Mouse (Mus musculus) NIH3T3 (cell line): ENCODE data around the gene Mrps7.

Source experiments
- DNase-seq: peaks from one replicate; pipeline ENCODE4 v3.0.0-alpha.2; 2012; ENCODE audit warnings: low read depth

Gene Mrps7

DNA sequence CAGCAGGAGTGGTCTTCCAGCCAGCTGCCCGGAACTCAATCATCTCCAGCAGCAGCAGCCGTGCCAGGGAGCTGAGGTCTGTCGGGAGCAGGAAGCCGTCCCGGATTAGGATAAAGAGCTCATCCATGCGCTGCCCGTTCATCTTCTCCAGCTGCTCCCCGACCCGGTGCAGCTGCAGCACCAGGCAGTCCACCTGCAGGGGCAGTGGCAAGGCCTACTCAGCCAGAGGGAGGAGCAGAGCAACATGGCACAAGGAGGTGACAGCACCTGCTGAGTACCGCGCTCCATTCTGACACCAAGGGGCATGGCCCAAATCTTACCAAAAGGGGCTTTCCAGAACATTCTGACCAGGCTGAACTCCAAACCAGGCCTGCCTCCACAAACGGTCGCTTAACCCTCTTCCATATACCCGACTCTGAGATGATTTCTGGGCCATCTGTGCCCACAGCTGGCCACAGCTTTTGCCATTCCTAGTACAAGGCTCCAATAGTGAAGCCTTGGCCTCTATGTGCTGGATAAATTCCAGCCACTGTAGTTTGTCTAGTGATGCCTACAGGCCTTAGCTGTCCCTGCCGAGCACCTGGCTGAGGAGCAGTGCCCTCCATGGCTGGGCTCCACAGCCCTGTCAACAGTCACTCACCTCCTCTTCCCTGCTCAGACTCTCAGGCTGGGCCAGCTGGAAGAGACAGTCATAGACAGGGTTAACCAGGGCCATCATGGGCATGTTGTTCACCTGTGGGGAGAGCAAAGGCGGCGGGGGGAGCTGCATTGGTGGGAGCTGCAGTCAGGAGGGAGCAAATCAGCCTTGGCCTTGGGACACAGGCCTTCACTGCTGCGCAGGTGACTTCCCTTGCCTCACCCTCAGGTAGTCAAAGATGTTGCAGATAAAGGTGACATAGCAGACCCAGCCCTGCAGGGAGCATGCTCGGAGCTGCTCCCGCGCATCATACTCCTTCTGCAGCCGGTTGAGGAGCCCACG is 5.0 kb downstream of the Mrps7 start:
- no peak for DNase-seq

DNA sequence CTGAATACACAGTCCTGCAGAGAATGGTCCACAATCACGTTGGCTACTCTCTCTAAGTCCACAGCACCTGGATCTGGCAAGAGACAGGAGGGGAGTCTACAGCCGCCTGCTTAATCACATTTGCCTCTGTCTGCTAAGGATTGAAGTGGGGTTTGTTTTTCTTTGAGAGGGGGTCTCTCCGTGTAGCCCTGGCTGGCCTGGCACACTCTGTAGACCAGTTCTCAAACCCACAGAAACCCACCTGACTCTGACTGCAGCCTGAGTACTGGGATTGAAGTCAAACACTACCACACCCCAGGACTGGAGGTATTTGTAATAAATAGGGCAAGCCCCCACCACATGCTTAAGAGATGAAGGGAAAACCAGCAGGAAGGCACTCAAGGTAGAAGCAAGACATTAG is 5.9 kb downstream of the Mrps7 start:
- DNase-seq = no peak

DNA sequence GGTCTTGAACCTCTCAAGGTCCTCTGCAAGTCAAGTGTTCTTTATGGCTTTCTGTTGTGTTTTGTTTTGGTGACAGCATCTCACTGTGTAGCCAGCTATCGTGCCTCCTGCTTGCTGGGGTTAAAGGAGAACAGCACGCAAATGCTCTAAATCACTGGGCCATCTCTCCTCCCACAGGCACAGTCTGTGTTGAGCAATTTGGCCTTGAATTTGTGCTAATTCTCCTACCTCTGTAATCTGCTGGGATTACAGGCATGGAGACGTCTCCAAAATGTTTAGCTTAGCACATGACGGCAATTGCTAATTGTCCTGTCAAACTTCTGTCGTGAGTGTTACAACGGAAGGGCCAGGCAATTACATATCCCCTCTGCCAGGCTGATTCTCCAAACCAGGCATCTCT is 7.4 kb downstream of the Mrps7 start:
- no peak for DNase-seq

DNA sequence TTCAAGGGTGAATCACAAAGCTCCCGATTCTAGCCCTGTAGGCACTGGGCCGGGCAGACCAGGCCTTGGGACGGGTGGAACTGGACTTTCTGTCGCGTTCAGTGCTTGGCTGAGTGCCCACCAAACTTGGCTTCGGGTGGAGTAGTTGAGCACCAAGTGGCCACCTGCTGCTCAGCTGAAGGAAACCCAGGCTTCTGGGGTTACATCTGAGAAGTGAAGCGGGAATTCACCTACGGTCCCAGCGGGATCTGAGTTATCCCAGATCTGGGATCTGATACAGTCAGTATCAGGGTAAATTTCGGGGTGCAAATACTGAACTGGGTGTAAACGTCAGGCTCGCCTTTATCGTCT is 8.3 kb downstream of the Mrps7 start:
- DNase-seq = peak; percentile 73

DNA sequence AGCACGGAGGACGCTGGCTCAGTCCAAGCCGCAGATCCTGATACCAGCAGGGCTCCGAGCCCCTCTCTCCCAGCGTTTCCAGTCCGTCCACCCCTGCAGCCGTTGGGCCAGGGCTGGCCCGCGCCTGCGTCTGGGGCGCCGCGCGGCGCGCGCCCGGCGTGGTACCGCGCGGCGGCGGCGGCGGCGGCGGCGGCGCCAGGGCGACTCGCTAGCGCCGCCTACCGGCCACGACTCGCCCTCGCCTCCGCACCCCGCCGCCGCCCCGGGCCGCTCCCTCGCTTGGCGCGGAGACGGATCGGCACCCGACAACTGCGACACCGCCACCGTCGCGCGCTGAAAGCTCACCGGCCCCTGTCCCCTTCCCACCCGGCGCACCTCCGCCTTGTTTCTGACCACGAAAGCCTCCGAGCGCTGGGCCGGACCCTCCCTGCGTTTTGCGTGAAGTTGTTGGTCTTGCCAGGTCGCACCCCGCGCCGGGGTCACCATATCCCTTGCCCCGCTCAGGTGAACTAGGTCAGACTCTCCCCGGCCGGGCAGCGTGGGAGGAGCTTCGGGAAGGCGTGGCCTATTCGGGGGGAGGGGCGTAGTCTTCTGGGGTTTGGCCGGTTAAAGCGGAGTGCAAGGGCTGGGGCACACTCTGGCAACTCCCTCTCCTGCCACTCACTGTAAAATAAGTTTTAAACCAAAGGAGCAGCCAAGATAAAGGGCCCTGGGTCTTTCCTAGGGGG is 8.8 kb downstream of the Mrps7 start, which contains the start of gene Mif4gd:
Gene Mif4gd, minus strand, starts transcription at position 560 of the 728 bp plus-strand sequence.
- DNase-seq = peak; percentile 92

DNA sequence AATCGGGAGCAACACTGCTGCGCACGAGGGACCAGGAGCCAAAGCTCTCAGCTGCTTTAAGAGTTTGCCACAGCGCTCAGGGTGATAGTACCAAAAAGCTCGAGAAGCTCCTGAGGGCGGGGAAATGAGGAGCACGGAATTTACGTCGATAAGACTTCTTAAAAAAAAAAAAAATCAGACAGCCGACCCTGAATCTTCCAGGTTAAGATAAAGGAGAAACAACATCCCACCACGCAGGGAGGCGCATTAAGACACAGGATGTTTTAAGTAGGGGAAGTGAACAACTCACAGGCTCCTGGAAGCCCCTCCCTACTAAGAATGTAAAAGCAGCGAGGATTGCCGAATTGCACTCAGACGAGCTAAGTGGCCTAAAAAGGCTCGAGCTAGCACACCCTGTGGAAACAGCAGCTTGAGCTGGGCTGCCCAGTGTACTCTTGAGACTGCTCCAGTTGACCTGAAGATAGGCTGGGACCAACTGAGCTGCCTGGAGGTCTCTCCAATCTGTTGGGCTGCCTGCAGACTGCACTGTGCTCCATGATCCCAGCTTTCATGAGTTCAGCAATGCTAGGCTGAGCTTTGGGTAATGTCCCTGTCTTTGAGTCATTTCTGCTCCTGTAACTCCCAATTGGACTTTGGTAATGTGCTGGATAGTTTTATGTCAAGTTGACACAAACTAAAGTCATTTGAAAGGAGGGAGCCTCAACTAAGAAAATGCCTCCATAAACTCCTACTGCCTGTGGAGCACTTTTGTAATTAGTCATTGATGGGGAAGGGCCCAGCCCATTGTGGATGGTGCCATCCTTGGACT is 9.6 kb downstream of the Mrps7 start:
- DNase-seq = peak; percentile 66

DNA sequence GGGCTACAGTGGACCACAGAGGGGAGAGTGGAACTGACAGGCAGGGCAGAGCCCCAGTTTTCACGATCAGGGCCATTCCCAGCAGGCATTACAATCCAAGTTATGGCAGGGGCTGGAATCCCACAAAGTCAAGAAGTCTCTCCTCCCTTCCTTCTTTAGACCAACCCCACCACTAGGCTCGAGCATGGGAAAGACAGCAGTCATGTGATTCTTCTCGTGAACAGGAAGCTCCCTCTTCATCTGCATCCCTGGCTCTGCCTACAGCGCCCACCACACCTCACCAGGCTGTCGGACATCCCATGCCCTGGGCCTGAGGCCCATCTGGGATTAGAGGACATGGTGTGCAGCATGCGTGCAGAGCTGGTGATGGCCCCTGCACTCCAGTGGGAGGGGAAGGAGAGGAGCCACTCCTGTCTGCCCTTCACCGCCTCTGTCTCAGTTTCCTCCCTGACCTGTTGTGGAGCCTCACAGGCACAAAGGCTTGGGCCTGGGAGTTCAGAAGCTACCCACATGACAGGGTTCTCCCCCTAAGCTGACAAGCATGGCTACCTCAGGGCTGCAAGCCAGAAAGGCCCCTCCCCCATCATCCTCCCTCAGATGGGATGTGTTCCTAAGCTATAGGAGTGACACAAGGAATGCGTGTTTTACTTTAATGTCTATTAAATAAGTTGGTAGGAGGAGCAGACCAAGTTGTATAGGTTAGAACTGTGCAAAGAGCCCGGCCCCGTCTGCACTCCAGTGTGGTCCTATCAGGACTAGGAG is 10.8 kb downstream of the Mrps7 start:
- no peak for DNase-seq

DNA sequence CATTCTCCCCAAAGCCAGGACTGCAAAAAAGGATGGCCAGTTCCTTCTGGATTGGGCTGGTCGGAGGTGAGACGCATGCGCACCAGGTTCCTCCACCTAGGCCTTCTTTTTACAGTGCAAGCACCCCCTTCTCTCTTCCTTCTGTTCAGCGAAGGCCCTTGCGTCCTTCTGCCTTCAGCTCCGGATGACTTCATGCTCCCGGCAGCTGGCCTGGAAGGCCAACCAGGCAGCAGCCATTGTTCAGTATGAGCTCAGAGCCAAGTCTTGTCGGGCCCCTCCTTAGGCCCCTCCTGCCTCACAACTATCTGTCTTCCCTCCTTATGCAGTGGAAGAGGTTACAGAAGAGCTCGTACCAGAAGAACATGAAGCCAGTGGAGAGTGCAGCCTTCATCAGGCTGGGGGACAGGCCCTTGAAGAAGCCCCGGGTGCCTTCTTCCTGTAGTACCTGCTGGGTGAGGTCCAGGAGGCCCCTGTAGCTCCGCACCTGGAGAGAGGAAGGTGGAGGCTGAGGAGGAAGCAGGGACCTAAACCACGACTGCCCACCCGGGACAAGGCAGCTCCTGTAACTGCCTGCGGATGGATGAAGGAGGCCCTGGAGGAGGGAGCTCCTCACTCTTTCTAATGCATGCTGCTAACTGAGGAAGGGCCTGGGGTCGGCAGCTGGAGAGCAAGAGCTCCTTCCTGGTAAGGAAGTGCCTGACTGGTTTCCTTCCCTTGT is 11.5 kb downstream of the Mrps7 start:
- no peak for DNase-seq

DNA sequence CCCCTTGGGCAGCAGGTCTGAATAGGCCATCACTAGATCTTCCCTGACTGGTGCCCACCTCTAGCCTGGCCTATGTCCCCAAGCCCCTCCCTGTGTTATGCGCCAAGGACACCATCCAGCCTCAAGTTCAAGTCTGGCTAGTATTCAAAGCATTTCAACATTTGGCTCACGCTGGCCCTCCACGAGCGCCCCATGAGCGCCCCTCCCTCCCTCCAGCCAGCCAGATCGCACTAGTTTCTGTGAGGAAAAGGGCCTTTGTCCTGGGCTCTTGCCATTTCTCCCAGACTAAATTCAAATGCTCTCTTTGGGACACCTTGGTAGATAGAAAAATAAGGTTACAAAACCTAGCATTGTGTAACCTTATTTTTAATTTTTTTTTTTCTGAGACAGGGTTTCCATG is 12.2 kb downstream of the Mrps7 start:
- DNase-seq = no peak

DNA sequence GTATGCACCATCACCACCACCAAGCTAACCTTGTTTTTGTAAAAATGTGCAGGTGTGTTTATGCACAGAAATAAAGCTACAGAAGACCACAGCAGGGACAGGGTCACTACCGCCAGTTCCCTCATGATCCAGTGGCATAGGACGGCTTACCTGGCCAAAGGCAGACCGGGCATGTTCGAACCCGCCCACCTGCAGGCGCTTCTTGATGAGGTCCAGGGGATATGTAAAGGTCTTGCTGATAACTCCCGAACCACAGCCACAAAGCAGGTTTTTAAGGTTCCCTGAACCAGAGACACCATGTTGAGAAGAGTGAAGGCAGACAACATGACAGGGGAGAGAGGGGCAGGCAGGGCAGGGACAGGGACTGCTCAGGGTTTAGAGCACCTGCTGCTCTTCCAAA is 12.6 kb downstream of the Mrps7 start:
- DNase-seq = no peak

DNA sequence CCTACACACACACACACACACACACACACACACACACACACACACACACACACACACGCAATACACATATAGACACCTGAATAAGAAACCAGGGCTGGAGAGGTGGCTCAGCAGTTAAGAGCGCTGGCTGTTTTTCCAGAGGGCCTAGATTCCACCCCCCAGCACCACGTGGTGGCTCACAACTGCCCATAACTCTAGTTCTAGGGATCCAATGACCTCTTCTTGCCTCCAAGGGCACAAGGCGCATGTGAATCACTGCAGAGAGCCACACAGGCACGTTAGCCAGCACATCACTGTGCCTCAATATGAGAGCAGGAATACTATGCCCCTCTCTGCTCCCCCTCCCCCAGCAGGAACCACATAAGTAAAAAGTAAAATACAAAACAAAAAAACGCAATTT is 13.2 kb downstream of the Mrps7 start:
- no peak for DNase-seq

DNA sequence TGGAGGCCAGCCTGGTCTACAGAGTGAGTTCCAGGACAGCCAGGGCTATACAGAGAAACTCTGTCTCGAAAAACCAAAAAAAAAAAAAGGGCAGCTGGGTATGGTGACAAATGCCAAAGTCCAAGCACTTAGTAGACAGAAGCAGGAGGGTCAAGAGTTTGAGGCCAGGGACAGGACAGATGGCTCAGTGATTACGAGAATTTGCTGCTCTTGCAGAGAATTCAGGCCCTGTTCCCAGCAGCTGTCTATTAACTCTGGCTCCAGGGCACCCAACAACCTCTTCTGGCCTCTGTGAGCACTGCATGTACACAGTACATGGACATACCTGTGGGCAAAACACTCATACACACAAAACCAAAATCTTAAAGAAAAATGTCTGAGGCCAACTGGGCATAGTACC is 14.3 kb downstream of the Mrps7 start:
- no peak for DNase-seq

DNA sequence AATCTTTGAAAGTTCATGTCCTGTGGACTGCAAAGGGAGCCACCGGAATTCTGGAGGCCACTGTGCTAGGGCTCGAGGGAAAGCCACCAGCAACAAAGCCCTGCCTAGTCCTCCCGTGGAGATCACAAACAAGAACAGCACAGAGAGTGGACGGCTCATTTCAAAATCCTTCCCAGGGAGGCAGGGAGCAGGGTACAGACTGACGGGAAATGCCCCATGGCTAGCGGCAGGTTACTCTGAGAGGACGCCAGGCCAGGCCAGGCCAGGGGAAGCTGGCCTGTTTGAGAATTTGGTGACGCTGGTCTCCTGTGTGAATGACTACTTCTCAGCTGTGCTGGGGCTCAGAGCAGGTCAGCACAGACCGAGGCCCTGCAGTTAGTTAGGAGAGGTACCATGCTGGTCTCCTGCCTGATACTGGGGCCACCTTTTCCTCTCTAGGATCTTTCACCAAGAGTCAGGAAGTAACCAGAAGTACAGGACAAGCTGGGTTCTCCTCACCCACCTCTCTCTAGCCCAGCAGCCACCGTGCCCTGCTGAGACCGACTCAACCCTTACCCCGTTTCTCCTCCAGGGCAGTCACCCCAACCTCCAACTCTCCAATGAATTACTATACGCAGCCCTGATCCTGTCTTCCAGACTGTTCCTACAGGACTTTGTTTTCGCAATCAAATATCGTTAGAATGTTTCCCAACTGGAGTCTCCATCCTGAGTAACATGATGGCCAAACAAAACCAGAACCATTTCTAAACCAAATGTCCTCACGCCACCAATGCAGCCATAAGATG is 15.2 kb downstream of the Mrps7 start:
- no peak for DNase-seq

DNA sequence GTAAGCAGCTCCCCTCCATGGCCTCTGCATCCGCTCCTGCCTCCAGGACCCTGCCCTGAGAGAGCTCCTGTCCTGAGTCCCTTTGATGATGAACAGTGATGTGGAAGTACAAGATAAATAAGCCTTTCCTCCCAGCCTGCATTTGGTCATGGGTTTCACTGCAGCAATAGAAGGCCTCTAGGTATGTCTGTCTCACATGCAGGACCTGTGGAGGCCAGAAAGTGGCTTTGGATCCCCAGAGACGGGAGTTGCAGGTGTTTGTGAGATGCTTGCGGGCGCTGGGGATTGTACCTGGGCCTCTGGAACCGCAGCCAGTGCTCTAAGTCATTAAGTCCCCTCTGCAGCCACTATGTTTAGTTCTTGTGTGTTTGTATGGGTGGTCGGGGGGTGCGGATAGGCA is 16.2 kb downstream of the Mrps7 start:
- DNase-seq = no peak

DNA sequence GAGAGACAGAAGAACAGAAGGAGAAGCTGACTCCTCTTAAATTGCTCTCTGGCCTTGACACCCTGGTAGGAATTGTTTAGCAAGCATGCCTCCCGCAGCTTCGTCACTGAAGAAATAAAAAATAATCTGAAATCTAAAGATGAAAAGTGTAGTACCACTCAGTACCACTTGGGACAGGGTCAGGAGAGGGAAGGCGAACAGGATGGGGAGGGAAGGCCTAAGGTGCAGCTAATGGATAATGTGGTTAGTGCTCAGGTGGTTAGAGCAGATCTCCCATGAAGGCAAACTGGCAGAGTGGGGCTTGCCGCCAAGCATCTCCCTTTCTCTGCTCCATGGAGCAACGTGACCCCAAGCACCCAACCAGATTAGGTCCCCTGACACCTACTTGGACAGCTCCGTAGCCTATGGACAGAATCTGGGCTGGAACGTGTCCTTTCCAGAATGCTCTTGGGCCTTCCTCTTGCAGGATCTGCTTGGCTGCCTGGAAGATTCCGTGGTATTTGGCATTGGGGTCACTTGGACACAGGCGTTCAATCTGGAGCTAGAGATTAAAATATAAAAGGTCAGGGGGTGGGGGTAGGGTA is 19.9 kb downstream of the Mrps7 start:
- peak; percentile 55 for DNase-seq

DNA sequence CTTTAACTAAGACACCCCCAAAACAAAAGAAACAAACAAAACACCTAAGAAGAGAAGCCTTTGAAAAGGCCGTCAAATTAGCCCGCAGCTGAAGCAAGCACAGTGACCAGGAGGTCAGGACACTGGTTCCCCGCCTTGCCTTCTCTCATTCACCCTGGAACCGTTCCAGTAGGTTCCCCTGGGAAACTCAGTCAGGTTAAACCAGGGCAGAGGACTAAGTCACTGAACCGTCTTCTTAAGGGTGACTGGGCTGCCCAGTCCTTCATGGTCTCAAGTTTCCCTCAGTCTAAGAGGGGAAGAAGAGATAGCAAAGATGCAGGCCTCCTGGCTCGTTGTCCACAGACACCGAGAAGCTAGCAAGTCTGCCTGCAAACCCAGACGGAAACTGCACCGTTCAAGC is 22.2 kb downstream of the Mrps7 start:
- no peak for DNase-seq

DNA sequence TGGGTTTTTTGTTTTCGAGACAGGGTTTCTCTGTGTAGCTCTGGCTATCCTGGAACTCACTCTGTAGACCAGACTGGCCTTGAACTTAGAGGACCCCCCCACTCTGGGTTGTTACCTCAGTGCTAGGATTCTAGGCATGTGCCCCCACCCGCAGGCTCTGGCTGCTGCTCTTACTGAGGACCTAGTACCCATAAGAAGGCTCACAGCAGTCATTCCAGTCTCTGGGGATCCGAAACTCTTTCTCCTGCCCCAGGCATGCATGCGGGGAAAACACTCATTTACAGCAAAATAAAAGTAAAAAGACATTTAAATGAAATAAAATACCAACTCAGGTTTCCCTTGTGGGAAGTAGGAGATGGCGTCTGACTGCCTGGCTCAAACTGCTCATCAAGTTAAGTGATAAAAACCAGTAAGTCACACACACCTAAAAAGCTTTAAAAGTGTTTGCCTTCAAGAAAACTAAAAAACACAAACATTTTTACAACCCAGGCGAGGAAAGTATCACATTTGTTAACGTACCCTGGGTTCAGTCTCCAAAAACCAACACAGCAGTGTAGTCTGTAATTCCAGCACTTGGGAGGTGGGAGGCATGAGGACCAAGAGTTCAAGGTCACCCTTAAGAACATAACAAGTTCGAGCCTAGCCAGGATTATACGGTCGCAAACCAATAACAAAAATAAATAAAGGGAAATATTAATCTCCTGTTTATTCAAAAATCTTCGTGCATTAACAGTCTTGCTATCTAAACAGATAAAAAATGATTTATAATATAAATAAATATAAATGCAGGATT is 23.3 kb downstream of the Mrps7 start:
- DNase-seq = no peak

DNA sequence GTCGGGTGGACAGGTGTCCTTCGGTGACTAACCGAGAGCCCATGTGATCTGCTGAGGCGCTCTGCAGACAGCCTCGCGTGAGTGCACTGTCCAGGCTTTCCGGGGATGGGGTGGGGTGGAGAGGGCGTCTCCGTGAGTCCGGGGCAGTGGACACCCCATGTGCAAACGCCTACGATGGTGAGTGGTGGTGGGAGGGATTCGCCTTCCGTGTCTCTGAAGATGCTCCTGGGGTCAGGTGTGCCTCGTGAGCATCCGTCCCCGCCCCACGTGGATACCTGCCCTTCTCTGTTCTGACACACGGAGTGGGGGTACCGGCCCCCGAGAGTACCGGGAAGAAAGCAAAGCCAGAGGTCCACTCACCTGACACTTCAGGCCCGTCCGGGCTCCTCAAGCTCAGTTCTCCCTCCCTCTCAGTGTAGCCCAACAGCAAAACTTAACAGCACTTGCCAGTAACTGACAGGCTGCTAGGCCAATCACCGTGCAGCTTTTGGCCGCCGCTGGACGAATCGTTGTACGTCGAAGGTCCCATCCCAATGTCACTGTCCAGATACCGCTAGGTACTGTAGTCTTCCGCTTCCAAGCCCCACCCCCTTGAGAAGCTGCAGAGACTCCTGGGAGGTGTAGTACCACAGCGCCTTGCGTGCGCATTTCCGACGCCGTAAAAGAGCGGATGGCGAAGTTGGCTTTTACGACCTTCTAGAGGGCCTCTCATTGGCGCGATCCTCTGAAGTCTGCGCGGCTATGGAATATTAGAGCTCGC is 24.2 kb downstream of the Mrps7 start, which contains the start of gene Slc25a19:
Gene Slc25a19, minus strand, starts transcription at position 591 of the 760 bp plus-strand sequence.
- peak; percentile 100 for DNase-seq
